Mouse (Mus musculus) ovary, postnatal 14 days (tissue): ENCODE measurements at regions not wholly inside any gene's neighbourhood (a gene's known extent, or its start where the extent isn't known, plus 50 kb on each side); places are given as distances from the start of the nearest gene placed in this dataset.

ENCODE experiments used
- DNase-seq: peaks from one replicate; pipeline ENCODE4 v3.0.0; 2022; ENCODE audit warnings: low spot score

DNA sequence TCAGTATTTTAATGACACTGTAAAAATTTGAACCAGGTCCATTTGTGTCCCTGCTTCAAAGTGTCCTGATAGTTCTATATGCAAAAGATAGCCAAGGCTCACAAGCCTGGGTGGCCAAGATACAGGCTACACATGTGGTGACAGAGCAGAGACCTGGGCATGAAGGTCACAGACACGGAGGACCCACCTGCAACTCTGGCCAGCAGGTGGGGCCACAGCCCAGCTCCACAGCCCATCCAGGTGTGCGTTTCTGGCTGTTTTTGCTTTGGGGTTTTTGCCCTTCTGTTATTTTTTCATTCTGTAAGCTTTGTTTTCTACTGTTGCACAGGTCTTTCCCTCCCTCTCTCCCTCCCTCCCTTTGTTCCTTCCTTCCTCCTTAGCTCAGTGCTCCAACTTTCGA lies 399.4 kb upstream of the Rora start:
- DNase-seq: no peak

- DNase-seq: no peak
Measured at GRCm38 (mm10) chr9:68268551-68268950, 385.0 kb upstream of the Rora start.

GRCm38 (mm10) chr9:68302232-68302925 lies 351.2 kb upstream of the Rora start:
- DNase-seq: peak; percentile 10

DNA sequence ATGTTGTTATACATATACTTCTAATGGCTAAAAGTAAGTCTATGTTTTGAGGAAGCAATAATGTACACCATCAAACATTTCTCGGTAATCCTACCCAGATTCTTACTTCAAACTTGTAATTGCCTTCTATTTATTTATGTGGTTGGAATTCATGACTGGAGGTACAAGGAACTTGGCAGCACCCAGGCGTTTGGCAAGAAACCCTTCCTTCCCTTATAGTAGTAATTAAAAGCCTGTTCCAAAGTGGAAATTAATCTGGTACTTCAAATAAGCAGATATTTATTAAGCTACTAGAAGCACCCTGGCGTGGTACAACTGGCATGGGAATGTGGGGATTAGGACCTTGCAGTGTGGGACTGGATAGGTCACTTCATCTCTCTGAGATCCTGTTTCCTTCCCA lies 322.9 kb upstream of the Rora start:
- no peak for DNase-seq

- no peak for DNase-seq
Measured at GRCm38 (mm10) chr9:68340921-68341320, 312.7 kb upstream of the Rora start.

GRCm38 (mm10) chr9:68341511-68341910 lies 312.1 kb upstream of the Rora start:
- DNase-seq: no peak

DNA sequence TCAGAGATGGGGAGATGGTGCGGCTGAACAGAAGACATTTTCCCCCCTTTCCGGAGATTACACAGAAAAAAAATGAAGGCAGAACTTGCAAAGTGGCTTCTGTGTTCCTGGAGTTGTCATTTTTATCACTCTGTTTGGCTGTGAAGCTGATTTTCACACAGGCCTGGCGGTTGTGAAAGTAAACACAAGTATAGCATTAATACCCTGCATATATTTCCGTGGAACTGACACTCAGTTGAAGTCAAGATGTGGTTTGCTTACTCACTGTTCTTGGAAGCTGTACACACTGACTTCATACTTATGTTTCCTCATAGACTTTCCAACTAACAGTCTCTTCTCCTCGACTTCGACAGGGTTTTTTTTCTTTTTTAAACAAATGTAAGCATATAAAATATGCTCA lies 306.2 kb upstream of the Rora start:
- no peak for DNase-seq

DNA sequence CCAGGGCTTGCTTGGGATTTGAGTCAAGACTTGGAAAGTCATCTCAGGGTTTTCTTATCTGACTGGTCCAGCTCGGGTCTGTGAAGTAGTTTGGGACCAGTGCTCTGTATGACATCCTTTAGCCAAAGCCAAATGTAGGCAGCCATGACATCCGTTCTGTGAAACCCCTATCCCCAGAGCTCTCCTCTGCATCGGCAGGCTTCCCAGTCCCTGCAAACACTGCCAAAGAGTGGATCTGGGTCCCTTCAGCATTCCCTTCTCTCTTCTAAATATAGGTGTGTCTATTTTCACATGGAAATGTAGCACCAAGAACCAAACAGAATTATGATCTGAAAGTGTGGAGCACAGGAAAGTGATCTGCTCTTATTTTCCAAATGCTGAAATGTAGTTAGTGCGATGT lies 302.1 kb upstream of the Rora start:
- DNase-seq: no peak

- no peak for DNase-seq
Measured at GRCm38 (mm10) chr9:68354470-68354869, 299.1 kb upstream of the Rora start.

GRCm38 (mm10) chr9:68356078-68356477 lies 297.5 kb upstream of the Rora start:
- DNase-seq: no peak

DNA sequence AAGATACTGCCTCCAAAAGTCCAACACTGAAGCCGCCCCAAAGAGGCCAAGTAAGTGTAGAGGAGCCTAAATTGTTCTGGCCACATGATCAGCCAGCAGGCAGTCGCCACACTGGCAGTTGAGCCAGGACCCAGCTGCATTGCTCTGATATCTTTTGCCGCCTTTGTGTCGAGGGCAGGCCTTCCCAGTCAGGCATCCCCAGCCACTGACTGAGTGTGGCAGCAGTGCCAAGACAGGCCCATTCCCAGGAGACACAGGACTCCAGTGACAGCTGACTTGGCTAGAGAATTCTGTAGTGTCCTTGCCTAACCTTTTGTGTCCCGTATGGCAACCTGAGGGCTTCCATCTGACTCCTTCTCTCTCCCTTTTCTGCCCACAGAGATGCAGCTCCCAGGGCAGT lies 296.4 kb upstream of the Rora start:
- no peak for DNase-seq

DNA sequence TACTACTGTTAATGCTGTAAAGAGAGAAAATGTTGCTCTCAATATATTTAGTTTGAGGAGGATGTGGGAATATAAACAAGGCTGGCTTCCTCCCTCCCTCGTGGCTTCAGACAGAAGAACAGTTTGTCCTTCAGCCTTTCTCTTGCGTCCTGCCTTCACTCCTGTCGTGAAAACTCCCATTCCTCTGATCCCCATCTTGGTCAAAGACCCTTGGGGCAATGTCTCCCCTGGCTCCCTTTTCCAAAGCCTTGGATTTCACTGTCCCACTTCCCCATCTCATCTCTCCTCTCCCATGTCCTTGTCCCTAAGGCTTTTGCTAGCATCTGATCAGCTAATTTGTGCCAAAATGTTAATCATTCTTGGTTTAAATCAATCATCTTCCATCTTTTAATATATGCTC lies 286.6 kb upstream of the Rora start:
- DNase-seq: no peak

- DNase-seq: no peak
Measured at GRCm38 (mm10) chr9:68367556-68367955, 286.0 kb upstream of the Rora start.

DNA sequence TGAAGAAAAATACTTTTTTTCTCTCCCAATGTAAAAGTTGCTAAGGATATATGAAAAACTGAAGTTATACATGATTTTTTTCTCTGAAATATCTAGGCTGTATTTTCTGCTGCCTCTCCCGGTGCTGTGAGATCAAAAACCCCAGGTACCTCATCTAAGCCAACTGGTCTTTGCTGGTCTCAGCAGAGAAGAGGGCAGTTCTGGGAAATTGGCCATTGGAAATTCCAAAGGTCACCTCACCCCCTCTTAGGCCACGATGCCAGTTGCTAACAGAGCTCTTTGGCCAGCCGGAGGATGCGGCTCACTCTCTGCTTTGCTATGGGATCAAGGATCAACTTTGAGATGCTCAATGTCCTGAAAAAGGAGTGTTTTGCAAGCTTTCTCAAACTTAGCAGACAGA lies 280.9 kb upstream of the Rora start:
- DNase-seq: no peak

DNA sequence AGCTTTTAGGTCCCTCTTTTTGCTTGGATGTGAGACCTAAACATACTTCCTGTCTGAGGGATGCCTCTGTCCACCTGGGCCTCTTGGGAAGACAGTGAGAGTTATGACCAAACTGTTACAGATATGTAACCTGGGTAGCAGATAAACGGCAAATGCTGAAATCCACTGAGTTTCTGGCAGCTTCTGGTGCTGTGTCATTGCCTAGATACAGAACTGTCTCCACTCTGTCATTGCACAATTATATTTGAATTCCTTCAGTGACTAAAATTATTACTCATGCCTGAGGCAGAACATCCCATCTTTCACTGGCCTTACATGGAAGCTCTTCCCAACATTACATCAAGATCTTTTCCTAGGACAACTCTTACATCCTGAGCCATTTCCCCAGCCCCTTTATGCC lies 277.4 kb upstream of the Rora start:
- no peak for DNase-seq

DNA sequence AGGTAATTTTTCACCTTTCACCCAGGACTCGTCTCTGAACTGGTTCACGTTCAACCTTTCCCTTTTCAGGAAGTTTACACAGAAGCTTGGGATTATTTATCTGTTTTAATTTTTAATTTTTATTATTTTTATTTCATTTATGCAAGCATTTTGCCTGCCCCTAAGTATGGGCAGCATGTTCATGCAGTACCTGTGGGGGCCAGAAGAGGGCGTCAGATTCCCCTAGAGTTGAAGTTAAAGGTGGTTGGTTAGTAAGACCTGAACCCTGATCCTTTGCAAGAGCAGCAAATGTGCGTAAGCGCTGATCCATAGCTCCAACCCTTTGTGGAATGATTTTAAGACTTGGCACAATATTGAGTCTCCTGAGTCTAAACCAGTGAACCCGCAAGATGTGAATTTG lies 271.7 kb upstream of the Rora start:
- no peak for DNase-seq

DNA sequence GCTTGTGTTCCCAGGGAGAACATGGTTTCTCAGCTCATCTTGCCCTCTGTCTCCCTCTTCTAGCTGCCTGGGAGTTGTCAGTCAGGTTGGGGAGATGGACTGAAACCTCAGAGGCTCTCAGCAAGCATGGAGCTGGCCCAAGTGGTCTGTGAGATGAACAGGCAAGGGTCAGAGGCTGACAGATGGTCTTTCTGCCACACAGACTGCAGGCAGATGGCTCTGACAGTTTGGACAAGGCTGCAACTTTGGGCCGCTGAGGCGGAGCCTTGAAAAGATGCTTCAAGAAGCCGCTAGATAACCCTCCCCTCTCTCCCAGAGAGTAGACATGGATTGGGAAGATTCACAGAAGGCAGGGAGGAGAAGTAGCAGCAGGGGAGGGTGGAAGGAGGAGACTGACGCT lies 252.7 kb upstream of the Rora start:
- no peak for DNase-seq

DNA sequence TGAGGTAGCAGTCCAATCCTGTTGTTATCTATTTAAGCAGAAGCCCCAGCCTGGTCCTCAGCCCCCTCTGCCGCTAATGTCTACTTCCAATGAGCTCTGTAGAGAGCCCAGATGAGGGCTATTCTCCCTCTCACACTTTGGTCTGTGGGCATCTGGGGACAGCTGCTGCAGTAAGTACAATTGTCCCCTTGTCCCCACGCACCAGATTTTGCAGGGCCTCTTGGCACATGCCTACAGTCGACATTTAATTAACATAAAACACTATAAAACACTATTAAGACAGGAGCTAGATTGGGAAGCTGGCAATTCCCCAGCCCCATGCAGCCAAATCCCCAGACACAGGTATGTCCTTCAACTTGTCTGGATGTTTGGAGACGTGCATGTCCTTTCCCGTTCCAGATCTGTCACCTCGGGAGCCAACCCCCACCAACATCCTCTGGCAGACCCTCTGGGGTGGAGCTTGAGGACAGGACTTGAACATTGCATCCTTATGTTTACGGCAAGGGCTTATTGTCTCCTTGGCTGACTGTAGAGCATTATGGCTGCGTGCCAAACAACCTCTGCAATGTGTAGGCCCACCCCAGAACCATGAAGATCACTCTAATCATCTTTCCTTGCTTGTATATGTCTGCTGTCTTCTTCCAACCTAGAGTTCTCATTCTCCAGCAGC lies 251.3 kb upstream of the Rora start:
- DNase-seq: no peak

DNA sequence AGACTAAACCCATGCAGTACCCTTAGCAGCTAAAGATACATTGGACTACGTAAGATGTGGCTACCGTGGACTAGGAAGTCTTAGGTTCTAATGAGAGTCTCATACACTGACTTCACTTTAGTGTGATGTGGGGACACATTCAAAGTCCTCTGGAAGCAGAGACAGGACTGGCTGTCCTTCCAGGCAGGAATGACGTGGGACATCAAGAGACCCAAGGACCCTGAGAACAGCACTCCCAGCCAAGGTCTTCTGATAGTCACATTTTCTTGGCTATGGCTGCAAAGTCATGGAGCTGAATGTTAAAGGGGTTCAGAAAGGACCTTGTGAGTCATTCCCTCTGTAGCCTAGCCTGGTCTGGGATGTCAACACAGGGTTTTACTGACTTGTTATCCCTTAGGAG lies 250.6 kb upstream of the Rora start:
- no peak for DNase-seq

DNA sequence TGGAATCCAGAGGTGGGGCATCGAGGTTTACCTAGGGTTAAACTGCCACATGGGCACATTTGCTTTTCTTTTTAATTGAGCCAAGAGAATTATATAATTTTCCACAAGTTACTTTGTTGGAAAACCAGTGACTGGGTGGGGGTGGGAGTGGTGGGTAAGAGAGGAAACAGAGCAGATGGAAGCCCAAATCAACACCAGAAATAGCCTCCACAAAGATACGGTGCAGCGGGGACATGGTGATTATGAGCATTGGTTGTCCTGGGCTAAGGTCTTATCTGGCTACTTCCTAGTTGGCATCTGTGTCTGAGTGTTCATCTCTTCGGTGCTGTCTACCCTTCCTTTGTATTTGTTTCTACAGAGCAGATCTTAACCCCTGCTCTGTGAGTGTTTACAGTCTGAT lies 250.1 kb upstream of the Rora start:
- DNase-seq: no peak

DNA sequence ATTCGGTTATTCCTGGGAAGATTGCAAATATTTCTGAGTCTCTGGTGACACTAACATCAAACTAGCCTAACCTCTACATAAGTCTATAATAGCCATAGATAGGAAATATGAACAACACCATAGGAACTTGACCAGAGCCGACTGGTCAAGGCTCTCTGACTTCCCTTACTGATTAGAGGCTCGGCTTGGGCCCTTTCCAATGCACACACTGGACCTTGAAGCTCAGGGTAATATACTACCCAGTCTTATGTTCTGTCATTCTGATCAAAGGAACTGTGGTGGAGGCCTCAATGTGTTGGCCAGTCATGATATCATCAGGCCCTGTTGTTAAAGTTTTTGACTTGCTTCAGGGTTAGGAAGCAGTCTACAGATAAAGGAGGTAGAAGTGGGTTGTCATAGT lies 243.8 kb upstream of the Rora start:
- no peak for DNase-seq

- DNase-seq: no peak
Measured at GRCm38 (mm10) chr9:68426286-68426685, 227.3 kb upstream of the Rora start.

DNA sequence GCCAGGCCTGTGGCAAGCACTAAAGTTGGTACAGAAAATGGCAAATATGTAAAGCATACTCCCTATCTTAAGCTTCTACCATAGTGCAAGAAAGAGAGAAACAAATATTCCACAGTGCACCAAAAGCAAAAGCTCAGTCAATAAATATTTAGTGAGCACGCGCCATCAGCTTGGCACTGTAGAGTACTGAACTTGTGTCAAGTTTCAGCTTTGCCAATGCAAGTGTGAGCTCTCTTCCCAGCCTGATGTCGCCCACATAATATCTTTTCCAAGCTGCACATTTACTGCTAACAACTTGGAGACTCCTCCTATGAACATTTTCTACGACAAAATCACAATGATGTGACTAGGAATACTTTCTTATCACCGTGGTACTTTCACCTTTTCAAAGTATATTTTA lies 190.8 kb upstream of the Rora start:
- no peak for DNase-seq

- no peak for DNase-seq
Measured at GRCm38 (mm10) chr9:68463637-68464304, 189.8 kb upstream of the Rora start.
